Mouse (Mus musculus) stomach, embryonic 14.5 days (tissue): ENCODE results near the gene Olfr1325. TPM values are rescaled to one million over a fixed set of nuclear protein-coding genes. Genes with fewer than 3 reads are reported as not detected.
"Not testable (repeated sequence)": the region's sequence is repeated elsewhere in the genome, so short reads cannot be mapped to it uniquely, and the experiment has no call there.

ENCODE experiments used
- ATAC-seq: fragments of 200-750 bp; cut with Nextera tagmentation; 2 replicates; pipeline ENCODE4 v1.8.0; 2017; ENCODE audit warnings: low read depth, moderate TSS enrichment; ENCODE audit not compliant: insufficient number of reproducible peaks, insufficient read depth, low FRiP score
- H3K27ac ChIP-seq: fragments of 300-500 bp; sonication (generic); 2 replicates; pipeline ENCODE4 v1.5.1; 2014; ENCODE audit warnings: mild to moderate bottlenecking, low read length, moderate library complexity, mixed read lengths
- H3K27me3 ChIP-seq: fragments of 300-500 bp; sonication (generic); 2 replicates; pipeline ENCODE4 v1.6.1; 2014; ENCODE audit warnings: low read length, control low read depth, mixed read lengths; ENCODE audit not compliant: control insufficient read depth, insufficient read depth
- H3K36me3 ChIP-seq: fragments of 300-500 bp; sonication (generic); 2 replicates; pipeline ENCODE4 v1.6.1; 2014; ENCODE audit warnings: mild to moderate bottlenecking, control low read depth, low read length, moderate library complexity, mixed read lengths; ENCODE audit not compliant: control insufficient read depth, insufficient read depth
- H3K4me1 ChIP-seq: fragments of 300-500 bp; sonication (generic); 2 replicates; pipeline ENCODE4 v1.6.1; 2014; ENCODE audit warnings: low read length, control low read depth, mixed read lengths; ENCODE audit not compliant: control insufficient read depth, insufficient read depth
- H3K4me2 ChIP-seq: fragments of 300-500 bp; sonication (generic); replicated peaks from 2 replicates; pipeline ENCODE4 v1.6.1; 2014; ENCODE audit warnings: low read depth, low read length, control low read depth
- H3K4me3 ChIP-seq: fragments of 300-500 bp; sonication (generic); 2 replicates; pipeline ENCODE4 v1.5.1; 2014; ENCODE audit warnings: low read depth, low read length, control low read depth
- H3K9ac ChIP-seq: fragments of 300-500 bp; sonication (generic); replicated peaks from 2 replicates; pipeline ENCODE4 v1.6.1; 2014; ENCODE audit warnings: low read depth, mild to moderate bottlenecking, control low read depth, low read length, moderate library complexity, mixed read lengths
- H3K9me3 ChIP-seq: fragments of 300-500 bp; sonication (generic); 2 replicates; pipeline ENCODE4 v1.6.1; 2016; ENCODE audit warnings: low read depth, low read length, control low read depth; ENCODE audit not compliant: control insufficient read depth
- WGBS: fragments of 180-500 bp; shearing (Covaris S2); extraction: QIAGEN DNeasy Blood & Tissue Kit; methylation state at CpG from one replicate; pipeline ENCODE4 v1.1.7; 2014; 5-methylcytosine and 5-hydroxymethylcytosine counted together
- polyA plus RNA-seq: library from polyadenylated mRNA; unstranded; fragments of >200 nt; fragmentation: Nextera tagmentation; extraction: Ambion mirVana; gene quantifications from 2 replicates; pipeline ENCODE4 v1.2.1, GENCODE M21; 2014

Gene Olfr1325
- polyA plus RNA-seq = not detected in 2 replicates

GRCm38 (mm10) chrX:74592379-74592778 lies at the start of gene Olfr1325:
TSS of gene Olfr1325 (plus strand) at chrX:74592679.
- H3K9ac ChIP-seq = no peak within 1 kb of the TSS
- no peak within 1 kb of the TSS for H3K4me2 ChIP-seq
- H3K4me3 ChIP-seq = no peak within 1 kb of the TSS
- H3K36me3 ChIP-seq = no peaks in the 10 kb centered on the region
- ATAC-seq = no peak
- H3K27me3 ChIP-seq = no peaks in the 10 kb centered on the region
- WGBS = 88% methylated on average over 2 of the region's 2 CpGs
- no peaks in the 10 kb centered on the region for H3K9me3 ChIP-seq
- H3K4me1 ChIP-seq = no peaks in the 10 kb centered on the region
- no peak within 1 kb of the TSS for H3K27ac ChIP-seq

- no peak within 1 kb of the TSS for H3K9ac ChIP-seq
- H3K4me2 ChIP-seq = no peak within 1 kb of the TSS
- no peak within 1 kb of the TSS for H3K27ac ChIP-seq
- H3K4me3 ChIP-seq = no peak within 1 kb of the TSS
- H3K4me1 ChIP-seq = no peaks in the 10 kb centered on the region
- no peak for ATAC-seq
- no peaks in the 10 kb centered on the region for H3K9me3 ChIP-seq
- no peaks in the 10 kb centered on the region for H3K36me3 ChIP-seq
- H3K27me3 ChIP-seq = no peaks in the 10 kb centered on the region
Measured at GRCm38 (mm10) chrX:74574788-74575187, 17.7 kb upstream of the Olfr1325 start, which contains the start of gene Olfr1326-ps1. TSS of gene Olfr1326-ps1 (minus strand) at chrX:74574888.

- not testable (repeated sequence) for H3K4me2 ChIP-seq, H3K27ac ChIP-seq, H3K27me3 ChIP-seq, H3K9me3 ChIP-seq, ATAC-seq, H3K9ac ChIP-seq, H3K36me3 ChIP-seq, H3K4me1 ChIP-seq, H3K4me3 ChIP-seq
- 46% methylated on average over 3 of the region's 5 CpGs for WGBS
Measured at GRCm38 (mm10) chrX:74645466-74646323, 53.2 kb downstream of the Olfr1325 start, which contains the start of gene Gm5640. TSS of gene Gm5640 (minus strand) at chrX:74645635.

- ATAC-seq, H3K27me3 ChIP-seq, H3K27ac ChIP-seq, H3K4me3 ChIP-seq, H3K36me3 ChIP-seq, H3K9ac ChIP-seq, H3K4me1 ChIP-seq, H3K4me2 ChIP-seq, H3K9me3 ChIP-seq: not testable (repeated sequence)
- WGBS = no CpG with 5 or more reads among the region's 1 CpGs
Measured at GRCm38 (mm10) chrX:74646393-74646792, 53.9 kb downstream of the Olfr1325 start.

Other genes starting within 250 kb of the Olfr1325 start
- gene Lage3, start 239.1 kb upstream of the Olfr1325 start, polyA plus RNA-seq = 112 and 116 TPM in 2 replicates
- gene Ubl4a, start 219.5 kb upstream of the Olfr1325 start, polyA plus RNA-seq = 73.7 and 77.5 TPM in 2 replicates
- 18.1 and 20.0 TPM in 2 replicates for gene Slc10a3, start 219.3 kb upstream of the Olfr1325 start, polyA plus RNA-seq
- 40.0 and 42.0 TPM in 2 replicates for gene Fam3a, start 199.4 kb upstream of the Olfr1325 start, polyA plus RNA-seq
- gene Ikbkg, start 199.4 kb upstream of the Olfr1325 start, polyA plus RNA-seq = 19.8 and 21.5 TPM in 2 replicates
- gene G6pdx, start 163.5 kb upstream of the Olfr1325 start, polyA plus RNA-seq = 78.4 and 79.1 TPM in 2 replicates
- not detected in 2 replicates for gene Gm6880, start 111.3 kb upstream of the Olfr1325 start, polyA plus RNA-seq
- not detected in 2 replicates for gene Olfr1326-ps1, start 17.8 kb upstream of the Olfr1325 start, polyA plus RNA-seq
- gene Gm5640, start 53.0 kb downstream of the Olfr1325 start, polyA plus RNA-seq = not detected in 2 replicates
- gene Gm6890, start 148.2 kb downstream of the Olfr1325 start, polyA plus RNA-seq = not detected in 2 replicates
- gene Gm5936, start 244.5 kb downstream of the Olfr1325 start, polyA plus RNA-seq = not detected in 2 replicates